Mouse (Mus musculus) hematopoietic multipotent progenitor cell, adult 10-12 weeks (in vitro differentiated cells): ENCODE data around the gene Lrrc42. TPM values are rescaled to one million over a fixed set of nuclear protein-coding genes. Genes with fewer than 3 reads are reported as not detected.

Experiments used
- polyA plus RNA-seq: library from polyadenylated mRNA; stranded (reverse); fragments of >175 nt; gene quantifications from 2 replicates; pipeline ENCODE4 v1.2.3, GENCODE M21; 2012; ENCODE audit warnings: low replicate concordance

Lrrc42 gene
- polyA plus RNA-seq, result 6.1 and 8.5 TPM in 2 replicates

DNA sequence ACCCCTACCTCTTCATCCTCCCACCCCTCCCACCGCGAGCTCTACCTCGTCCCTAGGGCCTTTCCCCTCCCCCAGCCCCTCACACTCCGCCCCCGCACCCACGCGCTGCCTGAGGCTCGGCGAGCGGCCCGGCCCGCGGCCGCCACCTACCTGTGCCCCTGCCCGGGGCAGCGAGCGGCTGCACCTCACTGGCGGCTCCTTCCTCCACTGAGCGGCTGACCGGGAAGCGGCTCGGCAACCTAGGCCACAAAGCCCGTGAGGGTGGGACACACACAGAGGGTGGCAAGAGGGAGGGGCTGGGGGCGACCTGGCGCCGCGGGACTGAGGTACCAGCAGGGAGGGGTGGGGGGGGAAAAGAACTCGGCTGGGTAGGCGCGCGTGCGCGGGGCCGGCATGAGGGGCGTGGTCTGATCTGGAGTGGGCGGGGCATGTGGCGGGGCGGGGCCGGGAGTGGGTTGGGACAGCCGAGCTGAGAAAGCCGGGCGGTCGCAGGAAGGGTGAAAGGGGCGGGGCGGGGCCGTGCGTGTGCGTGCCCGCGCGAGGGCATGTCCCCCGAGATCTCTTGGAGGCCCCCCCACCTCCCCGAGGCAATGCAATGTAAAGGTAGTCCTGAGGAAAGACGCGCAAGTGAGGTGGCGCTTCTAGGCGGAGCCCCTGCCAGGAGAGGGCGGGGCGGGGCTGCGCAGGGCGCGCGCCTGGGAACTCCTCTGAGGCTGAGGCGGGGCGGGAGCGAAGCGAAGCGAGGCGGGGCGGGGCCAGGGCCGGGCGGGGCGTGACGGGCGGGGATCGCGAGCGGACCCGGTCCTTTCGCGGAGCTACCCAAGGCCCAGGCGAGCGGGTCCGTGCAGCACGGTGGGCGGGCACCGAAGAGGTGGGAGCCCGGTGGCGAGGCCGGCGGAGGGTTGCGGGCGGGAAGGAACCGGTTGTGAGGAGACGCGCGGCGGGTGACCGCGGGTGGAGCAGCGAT lies at the start of gene Lrrc42, which contains the start of gene Hspb11:
TSS of gene Lrrc42 (minus strand) at position 408 of the 967 bp plus-strand sequence.
TSS of gene Hspb11 (plus strand) at position 469 of the 967 bp plus-strand sequence.

DNA sequence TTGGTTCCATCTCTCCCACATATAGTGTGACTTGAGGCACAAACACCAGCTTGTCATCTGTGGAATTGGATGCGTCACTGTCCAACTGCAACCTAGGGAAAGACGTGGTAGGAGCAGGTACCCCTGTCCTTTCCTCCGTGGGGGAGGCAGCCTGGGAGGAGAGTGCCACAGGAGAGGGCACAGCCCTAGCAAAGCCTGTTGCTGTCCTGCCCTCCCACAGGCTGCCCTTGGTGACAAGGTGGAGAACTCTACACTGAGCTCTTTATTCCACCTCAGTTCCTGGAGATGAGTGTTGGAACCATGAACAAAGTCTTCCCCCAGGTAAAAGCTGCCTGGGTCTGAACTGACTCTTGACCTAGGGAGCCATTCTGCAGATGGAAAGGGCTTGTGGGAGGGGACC lies 44.5 kb downstream of the Lrrc42 start, which contains the start of gene Ldlrad1:
TSS of gene Ldlrad1 (plus strand) at position 301 of the 400 bp plus-strand sequence.

Other genes with a start within 250 kb of the Lrrc42 start
- gene Mrpl37, start 186.7 kb downstream of the Lrrc42 start, polyA plus RNA-seq, result 25.1 and 55.6 TPM in 2 replicates
- 7.5 and 8.0 TPM in 2 replicates for gene Cyb5rl, start 186.5 kb downstream of the Lrrc42 start, polyA plus RNA-seq
- gene Cdcp2, start 156.6 kb downstream of the Lrrc42 start, polyA plus RNA-seq, result not detected in 2 replicates
- 117 and 377 TPM in 2 replicates for gene Tmem59, start 75.1 kb downstream of the Lrrc42 start, polyA plus RNA-seq
- 20.9 and 31.5 TPM in 2 replicates for gene Tceanc2, start 74.4 kb downstream of the Lrrc42 start, polyA plus RNA-seq
- 0.29 TPM in 1 of 2 replicates, not detected in the other for gene Ldlrad1, start 44.4 kb downstream of the Lrrc42 start, polyA plus RNA-seq
- gene Hspb11, start 61 bp upstream of the Lrrc42 start, polyA plus RNA-seq, result 3.9 and 5.1 TPM in 2 replicates
- gene Dio1, start 53.6 kb upstream of the Lrrc42 start, polyA plus RNA-seq, result not detected in 2 replicates
- gene Yipf1, start 60.8 kb upstream of the Lrrc42 start, polyA plus RNA-seq, result 12.3 and 18.1 TPM in 2 replicates
- gene Ndc1, start 114.3 kb upstream of the Lrrc42 start, polyA plus RNA-seq, result 1.6 and 1.9 TPM in 2 replicates
- gene Glis1, start 181.1 kb upstream of the Lrrc42 start, polyA plus RNA-seq, result 0.48 and 0.74 TPM in 2 replicates